Comparison of ENCODE assay signal across 8 mouse cellular contexts in genomic region chr4:8239306-8239670, GRCm38 (mm10). TPM values are rescaled to one million over a fixed set of nuclear protein-coding genes. Genes with fewer than 3 reads are reported as not detected.
DNase-seq lines count a peak whose midpoint lies in the region; ATAC-seq and TF ChIP-seq lines count a peak whose summit lies in the region.

No protein-coding gene starts in this region.

- peak; percentile 72 for ATAC-seq in lung, postnatal 0 days
- ATAC-seq in liver, embryonic 11.5 days (replicated peaks; ENCODE audit: low FRiP score), result 0 out of 2 replicates have a peak, but pooled peaks have one; percentile 56

- peak overlapping the region; percentile 55; the same call in 1 of the 2 replicates for H3K9ac ChIP-seq in lung, postnatal 0 days (replicated peaks; ENCODE audit: low read depth)
- H3K9ac ChIP-seq in liver, embryonic 11.5 days (ENCODE audit: low read depth, low read length), result no peak overlapping the region

- no peaks in the 10 kb centered on the region for H3K36me3 ChIP-seq in lung, postnatal 0 days (ENCODE audit: insufficient read depth, low read length)
- H3K36me3 ChIP-seq in liver, embryonic 11.5 days (ENCODE audit: control insufficient read depth, insufficient read depth, low read length), result no peaks in the 10 kb centered on the region

- peak overlapping the region; percentile 96 for H3K4me2 ChIP-seq in lung, postnatal 0 days (replicated peaks; ENCODE audit: low read depth, low read length)
- H3K4me2 ChIP-seq in liver, embryonic 11.5 days, result peak overlapping the region; percentile 97

- TF ChIP-seq EP300 in lung, postnatal 0 days (IDR thresholded peaks at IDR 0.05), result no peak

- WGBS in lung, postnatal 0 days, result 20% methylated on average over 11 of the region's 11 CpGs
- 25% methylated on average over 11 of the region's 11 CpGs for WGBS in liver, embryonic 11.5 days

- H3K27me3 ChIP-seq in lung, postnatal 0 days (replicated peaks; ENCODE audit: insufficient read depth, low read length), result no peaks in the 10 kb centered on the region
- H3K27me3 ChIP-seq in liver, embryonic 11.5 days (replicated peaks; ENCODE audit: control insufficient read depth, insufficient read depth, low read length), result peaks cover 4% of the 10 kb centered on the region; the same call in 1 of the 2 replicates

- H3K27ac ChIP-seq in lung, postnatal 0 days (ENCODE audit: low read length), result 0 out of 2 replicates have a peak overlapping the region, but pooled peaks have one; percentile 33
- no peak overlapping the region for H3K27ac ChIP-seq in liver, embryonic 11.5 days (ENCODE audit: low read depth, low read length)

- peak; percentile 2 for DNase-seq in adrenal gland, postnatal 25 days
- DNase-seq in adrenal gland, adult (ENCODE audit: inconsistent age in 2 of 2, low spot score in 1 of 2), result no peak
- DNase-seq in lung, postnatal 0 days (ENCODE audit: low spot score), result peak; percentile 37
- no peak for DNase-seq in lung, postnatal 10 days
- no peak for DNase-seq in liver, embryonic 11.5 days (ENCODE audit: low spot score)
- no peak for DNase-seq in spleen, postnatal 10 days (ENCODE audit: low spot score in 2 of 2)
- DNase-seq in thymus, postnatal 0 days (ENCODE audit: low spot score), result no peak
- DNase-seq in cerebellum, adult 8-10 months, result no peak

- H3K9me3 ChIP-seq in lung, postnatal 0 days (ENCODE audit: low read length), result no peaks in the 10 kb centered on the region
- H3K9me3 ChIP-seq in liver, embryonic 11.5 days (ENCODE audit: control insufficient read depth, low read length), result no peaks in the 10 kb centered on the region

- peak overlapping the region; percentile 55 for H3K4me3 ChIP-seq in lung, postnatal 0 days (ENCODE audit: low read depth, low read length)
- H3K4me3 ChIP-seq in liver, embryonic 11.5 days (ENCODE audit: low read depth, low read length), result peak overlapping the region; percentile 68

- TF ChIP-seq CTCF in lung, postnatal 0 days (IDR thresholded peaks at IDR 0.05), result 0 out of 2 replicates have a peak, but pooled peaks have one; percentile 14

- H3K4me1 ChIP-seq in lung, postnatal 0 days (ENCODE audit: insufficient read depth, low read depth, low read length), result 0 out of 2 replicates have a peak, but pooled peaks cover 4% of the 10 kb centered on the region
- H3K4me1 ChIP-seq in liver, embryonic 11.5 days (replicated peaks; ENCODE audit: control insufficient read depth, insufficient read depth, low read length), result no peaks in the 10 kb centered on the region

RNA-seq across cellular contexts. Expression of gene Car8, which starts 0.4 kb away (rescaled TPM):
- total RNA-seq in adrenal gland, postnatal 25 days (2021), result 33.6 and 54.4 TPM in 2 replicates
- polyA plus RNA-seq in lung, postnatal 0 days (2015; fragmentation: Nextera tagmentation; extraction: Ambion mirVana), result 31.6 and 42.7 TPM in 2 replicates
- polyA plus RNA-seq in liver, embryonic 11.5 days (2014; fragmentation: Nextera tagmentation; extraction: Ambion mirVana), result 1.7 and 1.9 TPM in 2 replicates
- 0.42 and 0.60 TPM in 2 replicates for polyA plus RNA-seq in thymus, postnatal 0 days (2015; fragmentation: Nextera tagmentation; extraction: Ambion mirVana)

Comparison
In these comparisons a context has a peak if more than half of its experiments do, and no peak if none do; other contexts are left out.
1. DNase-seq: peak in adrenal gland, postnatal 25 days (single experiment) and lung, postnatal 0 days (single experiment); none in adrenal gland, adult (0 of 2), lung, postnatal 10 days (single experiment), liver, embryonic 11.5 days (single experiment), spleen, postnatal 10 days (0 of 2), thymus, postnatal 0 days (single experiment) and cerebellum, adult 8-10 months (single experiment).
2. RNA of gene Car8, which starts 0.4 kb away (polyA plus RNA-seq): 31.6 to 42.7 TPM in lung, postnatal 0 days; 1.7 to 1.9 TPM in liver, embryonic 11.5 days and 0.42 to 0.60 TPM in thymus, postnatal 0 days; every median in the first group is over 10 times any median in the second.